Mouse (Mus musculus): ENCODE data around the gene Cdc34b. TPM values are rescaled to one million over a fixed set of nuclear protein-coding genes. Genes with fewer than 3 reads are reported as not detected.

Cdc34b gene
- polyA plus RNA-seq, 1 experiment from 2014 or later: not detected

DNA sequence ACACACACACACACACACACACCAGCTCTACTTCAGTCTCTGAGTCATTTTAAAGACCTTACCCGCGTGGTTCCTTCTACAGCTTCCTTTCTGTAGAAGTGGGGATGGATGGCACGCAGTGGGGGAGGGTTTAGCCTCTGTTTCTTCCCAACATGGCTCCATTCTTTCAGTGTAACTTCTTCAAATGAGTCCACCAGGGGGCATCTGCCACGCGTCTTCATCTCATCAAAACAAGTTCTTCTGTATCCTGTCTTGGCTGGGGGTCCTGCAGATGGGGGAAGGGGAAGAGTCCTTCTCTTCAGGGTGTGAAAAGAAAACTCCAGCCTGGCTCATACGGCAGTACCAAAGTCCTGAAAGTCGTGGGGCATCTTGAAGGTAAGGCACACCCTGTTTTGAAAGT is 37.6 kb upstream of the Cdc34b start:
- Histone ChIP-seq H3K4me1 (replicated peaks; ENCODE audit: control insufficient read depth, insufficient read depth, low read length) (no peaks in the 10 kb centered on the region; the same call in 1 of the 2 replicates), H3K9me3 (ENCODE audit: control insufficient read depth, low read length) (no peaks in the 10 kb centered on the region), H3K4me2 (ENCODE audit: low read depth, low read length, severe bottlenecking) (no peak overlapping the region), H3K4me3 (ENCODE audit: low read depth, low read length) (no peak overlapping the region), H3K36me3 (ENCODE audit: control insufficient read depth, insufficient read depth, low read length) (no peaks in the 10 kb centered on the region), H3K9ac (ENCODE audit: low read length) (no peak overlapping the region), H3K27ac (ENCODE audit: low read depth, low read length) (no peak overlapping the region), H3K27me3 (ENCODE audit: control insufficient read depth, insufficient read depth, low read length) (no peaks in the 10 kb centered on the region)
- DNase-seq (ENCODE audit: low spot score) (no peak), ATAC-seq (replicated peaks; ENCODE audit: low FRiP score) (no peak)
- 38% methylated on average over 7 of the region's 7 CpGs for WGBS

DNA sequence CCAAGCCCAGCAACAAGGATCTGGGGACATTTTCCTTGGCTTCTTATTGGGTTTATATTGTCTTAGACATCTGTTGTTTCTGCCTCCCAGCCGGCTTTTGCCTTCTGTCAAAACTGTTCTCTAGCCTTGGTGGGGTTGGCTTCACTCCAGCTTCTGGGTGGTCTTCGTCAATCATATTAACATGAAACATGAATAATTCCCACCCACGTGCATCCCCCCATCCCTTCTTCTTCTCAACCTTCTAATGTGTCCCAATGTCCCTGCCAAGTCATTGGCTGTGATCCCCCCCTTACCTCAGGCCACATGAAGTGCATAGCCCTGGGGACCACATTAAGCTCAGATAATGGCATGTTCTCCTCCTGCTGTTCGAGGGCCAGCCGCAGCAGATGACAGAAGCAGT is 37.1 kb upstream of the Cdc34b start, which contains the start of gene Gm11541:
TSS of gene Gm11541 (minus strand) at position 28 of the 400 bp plus-strand sequence.
- Histone ChIP-seq H3K4me2 (ENCODE audit: low read depth, low read length, severe bottlenecking) (no peak within 1 kb of the TSS), H3K4me3 (ENCODE audit: low read depth, low read length) (no peak within 1 kb of the TSS), H3K36me3 (ENCODE audit: control insufficient read depth, insufficient read depth, low read length) (no peaks in the 10 kb centered on the region), H3K9ac (ENCODE audit: low read length) (no peak within 1 kb of the TSS), H3K27ac (ENCODE audit: low read depth, low read length) (no peak within 1 kb of the TSS), H3K4me1 (replicated peaks; ENCODE audit: control insufficient read depth, insufficient read depth, low read length) (no peaks in the 10 kb centered on the region; the same call in 1 of the 2 replicates), H3K9me3 (ENCODE audit: control insufficient read depth, low read length) (no peaks in the 10 kb centered on the region), H3K27me3 (ENCODE audit: control insufficient read depth, insufficient read depth, low read length) (no peaks in the 10 kb centered on the region)
- WGBS: 87% methylated on average over 5 of the region's 5 CpGs
- ATAC-seq (replicated peaks; ENCODE audit: low FRiP score): no peak
- no peak for DNase-seq (ENCODE audit: low spot score)

DNA sequence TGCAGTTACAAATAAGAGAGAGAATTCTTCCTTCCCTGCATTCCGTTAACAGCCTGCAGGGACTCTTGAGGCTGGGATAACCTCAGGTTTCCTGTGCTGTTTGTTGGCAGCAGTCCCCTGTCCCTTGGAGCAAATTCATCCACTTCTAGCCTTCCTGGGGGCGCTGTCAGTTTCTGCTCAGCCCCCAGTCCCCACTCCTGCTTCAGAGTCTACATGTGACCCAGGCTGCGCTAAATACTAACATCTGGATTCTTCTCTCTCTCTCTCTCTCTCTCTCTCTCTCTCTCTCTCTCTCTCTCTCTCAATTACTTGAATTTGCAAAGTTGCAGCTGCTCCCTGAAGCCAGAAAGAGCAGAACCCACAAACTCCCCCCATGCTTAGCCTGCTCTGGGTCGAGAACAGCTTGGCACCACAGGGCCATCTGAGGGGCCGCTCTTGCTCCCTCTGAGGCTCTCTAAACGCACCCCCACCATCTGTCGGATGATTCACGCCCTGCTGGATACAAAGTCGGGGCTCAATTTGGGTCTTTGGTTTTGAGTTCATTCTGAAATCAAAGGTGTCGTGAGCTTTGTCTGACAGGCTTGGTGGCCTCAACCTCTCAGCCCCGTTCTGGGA is 28.2 kb upstream of the Cdc34b start:
- H3K36me3 ChIP-seq (ENCODE audit: control insufficient read depth, insufficient read depth, low read length): no peaks in the 10 kb centered on the region
- no peak overlapping the region for H3K4me3 ChIP-seq (ENCODE audit: low read depth, low read length)
- no peak overlapping the region for H3K9ac ChIP-seq (ENCODE audit: low read length)
- no peaks in the 10 kb centered on the region; the same call in 1 of the 2 replicates for H3K4me1 ChIP-seq (replicated peaks; ENCODE audit: control insufficient read depth, insufficient read depth, low read length)
- H3K27me3 ChIP-seq (ENCODE audit: control insufficient read depth, insufficient read depth, low read length): no peaks in the 10 kb centered on the region
- DNase-seq (ENCODE audit: low spot score) (no peak), ATAC-seq (replicated peaks; ENCODE audit: low FRiP score) (no peak)
- WGBS: 73% methylated on average over 11 of the region's 11 CpGs
- H3K27ac ChIP-seq (ENCODE audit: low read depth, low read length): no peak overlapping the region
- H3K9me3 ChIP-seq (ENCODE audit: control insufficient read depth, low read length): no peaks in the 10 kb centered on the region
- no peak overlapping the region for H3K4me2 ChIP-seq (ENCODE audit: low read depth, low read length, severe bottlenecking)

DNA sequence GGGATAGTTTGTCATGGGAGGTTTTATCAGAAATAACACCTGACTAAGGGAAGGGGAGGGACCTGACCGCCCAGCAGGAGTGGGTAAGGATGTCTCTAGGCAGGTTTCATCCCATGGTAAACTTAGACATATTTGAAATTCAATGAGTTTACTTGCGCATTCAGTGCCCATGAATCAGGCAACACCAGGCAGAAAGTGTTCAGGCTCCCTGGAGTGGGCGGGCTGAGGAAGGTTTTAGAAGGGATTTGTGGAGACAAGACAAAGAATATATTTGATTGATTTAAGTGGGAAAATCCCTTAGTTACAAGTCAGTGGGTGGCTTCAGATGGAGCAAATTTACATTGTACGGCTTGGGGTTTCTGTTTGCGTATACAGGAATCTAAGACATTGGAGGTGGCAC is 26.0 kb upstream of the Cdc34b start:
- Histone ChIP-seq H3K4me3 (ENCODE audit: low read depth, low read length) (no peak overlapping the region), H3K27me3 (ENCODE audit: control insufficient read depth, insufficient read depth, low read length) (no peaks in the 10 kb centered on the region), H3K4me2 (ENCODE audit: low read depth, low read length, severe bottlenecking) (no peak overlapping the region), H3K4me1 (replicated peaks; ENCODE audit: control insufficient read depth, insufficient read depth, low read length) (no peaks in the 10 kb centered on the region; the same call in 1 of the 2 replicates), H3K27ac (ENCODE audit: low read depth, low read length) (no peak overlapping the region), H3K9me3 (ENCODE audit: control insufficient read depth, low read length) (no peaks in the 10 kb centered on the region), H3K36me3 (ENCODE audit: control insufficient read depth, insufficient read depth, low read length) (no peaks in the 10 kb centered on the region), H3K9ac (ENCODE audit: low read length) (no peak overlapping the region)
- no peak for DNase-seq (ENCODE audit: low spot score)
- WGBS: 82% methylated on average over 5 of the region's 5 CpGs
- ATAC-seq (replicated peaks; ENCODE audit: low FRiP score): no peak

DNA sequence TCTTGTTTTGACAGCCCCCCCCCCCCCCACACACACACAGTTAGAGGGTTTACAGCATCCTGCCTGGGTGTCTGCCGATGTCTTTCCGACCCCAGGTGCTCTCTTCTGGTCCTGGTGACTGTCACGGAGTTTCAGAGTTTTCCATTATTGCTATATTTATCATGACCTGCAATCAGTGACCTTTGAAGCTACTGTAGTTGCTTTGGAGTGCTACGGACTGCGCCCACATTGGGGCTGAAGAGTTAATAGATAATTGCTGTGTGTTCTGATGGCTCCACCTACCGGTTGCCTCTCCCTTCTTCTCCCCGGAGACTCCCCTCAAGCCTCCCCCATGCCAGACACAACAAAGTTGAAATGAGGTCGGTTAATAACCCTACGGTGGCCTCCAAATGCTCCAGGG is 24.8 kb upstream of the Cdc34b start:
- Histone ChIP-seq H3K27me3 (ENCODE audit: control insufficient read depth, insufficient read depth, low read length) (no peaks in the 10 kb centered on the region), H3K9me3 (ENCODE audit: control insufficient read depth, low read length) (no peaks in the 10 kb centered on the region), H3K4me2 (ENCODE audit: low read depth, low read length, severe bottlenecking) (no peak overlapping the region), H3K4me1 (replicated peaks; ENCODE audit: control insufficient read depth, insufficient read depth, low read length) (no peaks in the 10 kb centered on the region; the same call in 1 of the 2 replicates), H3K27ac (ENCODE audit: low read depth, low read length) (no peak overlapping the region), H3K36me3 (ENCODE audit: control insufficient read depth, insufficient read depth, low read length) (no peaks in the 10 kb centered on the region), H3K4me3 (ENCODE audit: low read depth, low read length) (no peak overlapping the region), H3K9ac (ENCODE audit: low read length) (no peak overlapping the region)
- WGBS: 17% methylated on average over 9 of the region's 9 CpGs
- ATAC-seq (replicated peaks; ENCODE audit: low FRiP score): no peak
- peak; percentile 68 for DNase-seq (ENCODE audit: low spot score)

DNA sequence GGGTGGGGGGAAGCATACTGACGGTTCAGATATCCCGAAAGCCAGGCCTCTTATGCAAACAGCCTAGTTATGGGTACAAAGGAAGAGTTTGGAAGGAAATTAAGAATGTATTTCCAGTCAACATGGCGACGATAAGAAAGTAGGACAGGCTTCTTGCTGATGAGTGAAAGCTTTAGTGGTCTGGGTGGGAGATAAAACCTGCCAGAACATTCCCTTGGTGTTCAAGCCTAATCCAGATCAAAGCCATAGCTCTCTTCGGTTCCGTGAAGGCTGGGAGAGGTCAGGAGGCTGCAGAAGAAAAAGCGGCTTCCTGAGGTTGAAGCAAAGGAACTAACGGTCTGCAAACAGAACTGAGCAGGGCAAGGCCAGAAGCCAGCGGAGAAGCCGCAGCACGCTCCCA is 24.3 kb upstream of the Cdc34b start:
- WGBS: 48% methylated on average over 11 of the region's 11 CpGs
- Histone ChIP-seq H3K9me3 (ENCODE audit: control insufficient read depth, low read length) (no peaks in the 10 kb centered on the region), H3K9ac (ENCODE audit: low read length) (no peak overlapping the region), H3K4me2 (ENCODE audit: low read depth, low read length, severe bottlenecking) (no peak overlapping the region), H3K4me1 (replicated peaks; ENCODE audit: control insufficient read depth, insufficient read depth, low read length) (no peaks in the 10 kb centered on the region; the same call in 1 of the 2 replicates), H3K27me3 (ENCODE audit: control insufficient read depth, insufficient read depth, low read length) (no peaks in the 10 kb centered on the region), H3K27ac (ENCODE audit: low read depth, low read length) (no peak overlapping the region), H3K4me3 (ENCODE audit: low read depth, low read length) (no peak overlapping the region), H3K36me3 (ENCODE audit: control insufficient read depth, insufficient read depth, low read length) (no peaks in the 10 kb centered on the region)
- no peak for ATAC-seq (replicated peaks; ENCODE audit: low FRiP score)
- DNase-seq (ENCODE audit: low spot score): no peak

DNA sequence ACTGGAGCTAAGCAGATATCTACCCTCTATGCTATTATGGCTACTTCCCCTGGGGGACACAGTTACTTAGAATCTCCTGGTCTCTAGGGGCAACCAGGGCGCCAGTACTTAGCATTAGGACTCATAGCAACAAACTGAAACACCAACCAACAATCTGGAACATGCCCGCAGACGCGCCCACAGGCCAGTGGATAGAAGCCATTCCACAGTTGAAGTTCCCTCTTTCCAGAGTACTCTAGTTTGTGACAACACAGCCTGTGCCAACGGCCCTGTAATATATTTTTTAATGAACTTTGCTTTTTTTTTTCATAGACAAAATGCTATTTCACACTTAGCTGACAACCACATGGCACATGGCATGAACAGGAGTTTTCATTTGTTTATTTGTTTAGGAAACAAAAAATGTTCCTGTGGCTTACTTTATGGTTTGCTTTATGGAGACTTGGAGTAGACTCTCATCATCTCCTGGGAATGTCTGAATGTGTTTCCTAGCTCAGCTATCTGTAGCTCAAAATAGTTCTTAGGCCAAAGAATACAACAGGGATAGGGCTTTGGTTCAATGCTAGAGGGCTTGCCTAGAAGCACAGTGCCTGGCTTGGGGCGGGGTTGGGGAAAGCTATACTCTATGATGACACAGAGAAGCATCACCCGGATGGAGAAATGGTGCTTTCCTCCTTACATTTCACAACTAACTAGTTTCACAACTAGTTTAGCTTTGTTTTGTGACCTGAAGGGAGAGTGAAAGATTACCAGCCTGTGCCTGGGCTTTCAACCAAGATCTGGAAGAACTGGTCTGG is 23.3 kb upstream of the Cdc34b start:
- Histone ChIP-seq H3K36me3 (ENCODE audit: control insufficient read depth, insufficient read depth, low read length) (no peaks in the 10 kb centered on the region), H3K27me3 (ENCODE audit: control insufficient read depth, insufficient read depth, low read length) (no peaks in the 10 kb centered on the region)

DNA sequence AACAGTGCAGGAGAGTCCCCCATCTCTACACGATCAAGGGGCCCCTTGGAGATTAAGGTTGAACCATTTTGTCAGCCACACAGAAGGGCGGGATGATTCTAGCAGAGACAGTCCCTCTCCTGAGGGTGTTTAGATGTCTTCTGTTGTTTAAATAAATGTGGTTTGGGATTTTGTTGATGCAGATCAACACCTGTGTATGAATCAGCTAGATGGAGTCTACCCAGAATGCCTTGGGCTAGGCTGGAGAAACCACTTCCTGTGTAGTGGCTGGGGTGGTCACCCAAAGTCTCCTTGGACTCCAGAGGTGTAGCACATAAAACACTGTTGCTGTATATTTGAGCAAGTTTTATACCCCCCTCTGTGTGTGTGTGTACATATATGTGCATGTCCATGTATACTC is 22.4 kb upstream of the Cdc34b start:
- Histone ChIP-seq H3K4me2 (ENCODE audit: low read depth, low read length, severe bottlenecking) (no peak overlapping the region), H3K4me3 (ENCODE audit: low read depth, low read length) (no peak overlapping the region), H3K27me3 (ENCODE audit: control insufficient read depth, insufficient read depth, low read length) (no peaks in the 10 kb centered on the region), H3K36me3 (ENCODE audit: control insufficient read depth, insufficient read depth, low read length) (no peaks in the 10 kb centered on the region), H3K4me1 (replicated peaks; ENCODE audit: control insufficient read depth, insufficient read depth, low read length) (no peaks in the 10 kb centered on the region; the same call in 1 of the 2 replicates), H3K27ac (ENCODE audit: low read depth, low read length) (no peak overlapping the region), H3K9ac (ENCODE audit: low read length) (no peak overlapping the region), H3K9me3 (ENCODE audit: control insufficient read depth, low read length) (no peaks in the 10 kb centered on the region)
- DNase-seq (ENCODE audit: low spot score) (no peak), ATAC-seq (replicated peaks; ENCODE audit: low FRiP score) (no peak)
- WGBS: 69% methylated on average over 2 of the region's 2 CpGs

More for the DNA sequence above, 23.3 kb upstream of the Cdc34b start:
- Histone ChIP-seq H3K4me2 (ENCODE audit: low read depth, low read length, severe bottlenecking) (no peak overlapping the region), H3K27ac (ENCODE audit: low read depth, low read length) (no peak overlapping the region), H3K4me1 (replicated peaks; ENCODE audit: control insufficient read depth, insufficient read depth, low read length) (no peaks in the 10 kb centered on the region; the same call in 1 of the 2 replicates), H3K9ac (ENCODE audit: low read length) (no peak overlapping the region), H3K9me3 (ENCODE audit: control insufficient read depth, low read length) (no peaks in the 10 kb centered on the region), H3K4me3 (ENCODE audit: low read depth, low read length) (no peak overlapping the region)
- no peak for DNase-seq (ENCODE audit: low spot score)
- no peak for ATAC-seq (replicated peaks; ENCODE audit: low FRiP score)
- 90% methylated on average over 7 of the region's 7 CpGs for WGBS

All from forebrain, embryonic 11.5 days (tissue).